Mouse (Mus musculus): Measurements from ENCODE around the gene Gm10563. TPM values are rescaled to one million over a fixed set of nuclear protein-coding genes. Genes with fewer than 3 reads are reported as not detected.
"Not testable (repeated sequence)": the region's sequence is repeated elsewhere in the genome, so short reads cannot be mapped to it uniquely, and the experiment has no call there.

Gm10563 gene
- polyA plus RNA-seq, 1 experiment from 2014 or later: not detected

- 88% methylated on average over 9 of the region's 9 CpGs for WGBS (ENCODE audit: insufficient replicate concordance)
- H3K36me3 ChIP-seq (ENCODE audit: control insufficient read depth, insufficient read depth, low read length): 0 out of 2 replicates have a peak, but pooled peaks cover 2% of the 10 kb centered on the region
- H3K4me3 ChIP-seq (ENCODE audit: low read depth, low read length): no peak overlapping the region
- H3K27me3 ChIP-seq (ENCODE audit: control insufficient read depth, insufficient read depth, low read length): no peaks in the 10 kb centered on the region
- H3K27ac ChIP-seq (ENCODE audit: low read depth, low read length): no peak overlapping the region
- H3K9me3 ChIP-seq (replicated peaks; ENCODE audit: control insufficient read depth, low read length): no peaks in the 10 kb centered on the region
- no peaks in the 10 kb centered on the region for H3K4me1 ChIP-seq (ENCODE audit: control insufficient read depth, insufficient read depth, low read length)
- H3K4me2 ChIP-seq: no peak overlapping the region
- H3K9ac ChIP-seq (ENCODE audit: low read depth, low read length): no peak overlapping the region
- no peak for ATAC-seq (replicated peaks; ENCODE audit: insufficient number of reproducible peaks, low FRiP score, low TSS enrichment)
These were observed 68.1 kb downstream of the Gm10563 start for GRCm38 (mm10) chr4:155577132-155577531.

- Histone ChIP-seq H3K36me3 (ENCODE audit: control insufficient read depth, insufficient read depth, low read length) (0 out of 2 replicates have a peak, but pooled peaks cover 2% of the 10 kb centered on the region), H3K27me3 (ENCODE audit: control insufficient read depth, insufficient read depth, low read length) (no peaks in the 10 kb centered on the region), H3K9me3 (replicated peaks; ENCODE audit: control insufficient read depth, low read length) (no peaks in the 10 kb centered on the region), H3K4me3 (ENCODE audit: low read depth, low read length) (no peak overlapping the region), H3K4me2 (no peak overlapping the region), H3K27ac (ENCODE audit: low read depth, low read length) (no peak overlapping the region), H3K9ac (ENCODE audit: low read depth, low read length) (no peak overlapping the region), H3K4me1 (ENCODE audit: control insufficient read depth, insufficient read depth, low read length) (no peaks in the 10 kb centered on the region)
- no peak for ATAC-seq (replicated peaks; ENCODE audit: insufficient number of reproducible peaks, low FRiP score, low TSS enrichment)
- 89% methylated on average over 8 of the region's 8 CpGs for WGBS (ENCODE audit: insufficient replicate concordance)
These were observed 69.7 kb downstream of the Gm10563 start for GRCm38 (mm10) chr4:155575521-155575920.

- Histone ChIP-seq H3K4me3 (ENCODE audit: low read depth, low read length) (no peak overlapping the region), H3K4me1 (ENCODE audit: control insufficient read depth, insufficient read depth, low read length) (no peaks in the 10 kb centered on the region), H3K27ac (ENCODE audit: low read depth, low read length) (no peak overlapping the region), H3K36me3 (ENCODE audit: control insufficient read depth, insufficient read depth, low read length) (0 out of 2 replicates have a peak, but pooled peaks cover 2% of the 10 kb centered on the region), H3K27me3 (ENCODE audit: control insufficient read depth, insufficient read depth, low read length) (no peaks in the 10 kb centered on the region), H3K9ac (ENCODE audit: low read depth, low read length) (no peak overlapping the region), H3K4me2 (no peak overlapping the region), H3K9me3 (replicated peaks; ENCODE audit: control insufficient read depth, low read length) (no peaks in the 10 kb centered on the region)
- ATAC-seq (replicated peaks; ENCODE audit: insufficient number of reproducible peaks, low FRiP score, low TSS enrichment): no peak
- WGBS (ENCODE audit: insufficient replicate concordance): 84% methylated on average over 11 of the region's 11 CpGs
These were observed 70.3 kb downstream of the Gm10563 start for GRCm38 (mm10) chr4:155574931-155575330.

- no peak overlapping the region for H3K4me3 ChIP-seq (ENCODE audit: low read depth, low read length)
- H3K4me2 ChIP-seq: no peak overlapping the region
- H3K4me1 ChIP-seq (ENCODE audit: control insufficient read depth, insufficient read depth, low read length): no peaks in the 10 kb centered on the region
- H3K9me3 ChIP-seq (replicated peaks; ENCODE audit: control insufficient read depth, low read length): no peaks in the 10 kb centered on the region
- H3K27me3 ChIP-seq (ENCODE audit: control insufficient read depth, insufficient read depth, low read length): no peaks in the 10 kb centered on the region
- H3K27ac ChIP-seq (ENCODE audit: low read depth, low read length): no peak overlapping the region
- no peak for ATAC-seq (replicated peaks; ENCODE audit: insufficient number of reproducible peaks, low FRiP score, low TSS enrichment)
- H3K9ac ChIP-seq (ENCODE audit: low read depth, low read length): no peak overlapping the region
- 86% methylated on average over 9 of the region's 9 CpGs for WGBS (ENCODE audit: insufficient replicate concordance)
- 0 out of 2 replicates have a peak, but pooled peaks cover 2% of the 10 kb centered on the region for H3K36me3 ChIP-seq (ENCODE audit: control insufficient read depth, insufficient read depth, low read length)
These were observed 71.3 kb downstream of the Gm10563 start for GRCm38 (mm10) chr4:155573876-155574275.

- Histone ChIP-seq H3K4me1 (ENCODE audit: control insufficient read depth, insufficient read depth, low read length) (peaks cover 3% of the 10 kb centered on the region; the same call in 1 of the 2 replicates), H3K9me3 (replicated peaks; ENCODE audit: control insufficient read depth, low read length) (no peaks in the 10 kb centered on the region), H3K27ac (ENCODE audit: low read depth, low read length) (no peak overlapping the region), H3K4me3 (ENCODE audit: low read depth, low read length) (no peak overlapping the region), H3K9ac (ENCODE audit: low read depth, low read length) (no peak overlapping the region), H3K4me2 (no peak overlapping the region), H3K27me3 (ENCODE audit: control insufficient read depth, insufficient read depth, low read length) (no peaks in the 10 kb centered on the region), H3K36me3 (ENCODE audit: control insufficient read depth, insufficient read depth, low read length) (0 out of 2 replicates have a peak, but pooled peaks cover 2% of the 10 kb centered on the region)
- no peak for ATAC-seq (replicated peaks; ENCODE audit: insufficient number of reproducible peaks, low FRiP score, low TSS enrichment)
- WGBS (ENCODE audit: insufficient replicate concordance): 92% methylated on average over 2 of the region's 2 CpGs
These were observed 72.1 kb downstream of the Gm10563 start for GRCm38 (mm10) chr4:155573155-155573554.

GRCm38 (mm10) chr4:155571442-155571841 is 73.8 kb downstream of the Gm10563 start:
- H3K9me3 ChIP-seq (replicated peaks; ENCODE audit: control insufficient read depth, low read length): no peaks in the 10 kb centered on the region
- H3K36me3 ChIP-seq (ENCODE audit: control insufficient read depth, insufficient read depth, low read length): no peaks in the 10 kb centered on the region
- no peak overlapping the region for H3K9ac ChIP-seq (ENCODE audit: low read depth, low read length)
- no peak overlapping the region for H3K27ac ChIP-seq (ENCODE audit: low read depth, low read length)
- no peak for ATAC-seq (replicated peaks; ENCODE audit: insufficient number of reproducible peaks, low FRiP score, low TSS enrichment)
- no peak overlapping the region for H3K4me2 ChIP-seq
- H3K4me1 ChIP-seq (ENCODE audit: control insufficient read depth, insufficient read depth, low read length): peaks cover 4% of the 10 kb centered on the region
- H3K4me3 ChIP-seq (ENCODE audit: low read depth, low read length): no peak overlapping the region
- WGBS (ENCODE audit: insufficient replicate concordance): 67% methylated on average over 2 of the region's 2 CpGs
- no peaks in the 10 kb centered on the region for H3K27me3 ChIP-seq (ENCODE audit: control insufficient read depth, insufficient read depth, low read length)

- not testable (repeated sequence) for H3K9ac ChIP-seq (ENCODE audit: low read depth, low read length); H3K4me2 ChIP-seq; H3K27me3 ChIP-seq (ENCODE audit: control insufficient read depth, insufficient read depth, low read length); ATAC-seq (replicated peaks; ENCODE audit: insufficient number of reproducible peaks, low FRiP score, low TSS enrichment); H3K27ac ChIP-seq (ENCODE audit: low read depth, low read length); H3K4me1 ChIP-seq (ENCODE audit: control insufficient read depth, insufficient read depth, low read length); H3K9me3 ChIP-seq (replicated peaks; ENCODE audit: control insufficient read depth, low read length); H3K36me3 ChIP-seq (ENCODE audit: control insufficient read depth, insufficient read depth, low read length); H3K4me3 ChIP-seq (ENCODE audit: low read depth, low read length)
- WGBS (ENCODE audit: insufficient replicate concordance): 85% methylated on average over 11 of the region's 11 CpGs
These were observed 74.9 kb downstream of the Gm10563 start for GRCm38 (mm10) chr4:155570315-155570714.

- no peak overlapping the region for H3K27ac ChIP-seq (ENCODE audit: low read depth, low read length)
These were observed 75.4 kb downstream of the Gm10563 start for GRCm38 (mm10) chr4:155569818-155570217.

GRCm38 (mm10) chr4:155568632-155569370 is 76.4 kb downstream of the Gm10563 start:
- Histone ChIP-seq H3K27me3 (ENCODE audit: control insufficient read depth, insufficient read depth, low read length) (no peaks in the 10 kb centered on the region), H3K4me2 (no peak overlapping the region), H3K27ac (ENCODE audit: low read depth, low read length) (no peak overlapping the region), H3K4me1 (ENCODE audit: control insufficient read depth, insufficient read depth, low read length) (peaks cover 18% of the 10 kb centered on the region), H3K4me3 (ENCODE audit: low read depth, low read length) (no peak overlapping the region), H3K9me3 (replicated peaks; ENCODE audit: control insufficient read depth, low read length) (no peaks in the 10 kb centered on the region), H3K36me3 (ENCODE audit: control insufficient read depth, insufficient read depth, low read length) (no peaks in the 10 kb centered on the region), H3K9ac (ENCODE audit: low read depth, low read length) (no peak overlapping the region)
- 82% methylated on average over 7 of the region's 7 CpGs for WGBS (ENCODE audit: insufficient replicate concordance)
- ATAC-seq (replicated peaks; ENCODE audit: insufficient number of reproducible peaks, low FRiP score, low TSS enrichment): no peak

More at GRCm38 (mm10) chr4:155569818-155570217, 75.4 kb downstream of the Gm10563 start:
- no peak for ATAC-seq (replicated peaks; ENCODE audit: insufficient number of reproducible peaks, low FRiP score, low TSS enrichment)
- no peak overlapping the region for H3K9ac ChIP-seq (ENCODE audit: low read depth, low read length)
- WGBS (ENCODE audit: insufficient replicate concordance): 87% methylated on average over 6 of the region's 6 CpGs
- no peak overlapping the region for H3K4me2 ChIP-seq
- no peaks in the 10 kb centered on the region for H3K36me3 ChIP-seq (ENCODE audit: control insufficient read depth, insufficient read depth, low read length)
- H3K4me3 ChIP-seq (ENCODE audit: low read depth, low read length): no peak overlapping the region
- H3K4me1 ChIP-seq (ENCODE audit: control insufficient read depth, insufficient read depth, low read length): peaks cover 15% of the 10 kb centered on the region
- no peaks in the 10 kb centered on the region for H3K9me3 ChIP-seq (replicated peaks; ENCODE audit: control insufficient read depth, low read length)
- H3K27me3 ChIP-seq (ENCODE audit: control insufficient read depth, insufficient read depth, low read length): no peaks in the 10 kb centered on the region
